Comparison of ENCODE assay signal across 8 mouse cellular contexts in genomic region chr7:24082457-24083235, GRCm38 (mm10). TPM values are rescaled to one million over a fixed set of nuclear protein-coding genes. Genes with fewer than 3 reads are reported as not detected.
DNase-seq lines count a peak whose midpoint lies in the region; ATAC-seq and TF ChIP-seq lines count a peak whose summit lies in the region.

No protein-coding gene starts in this region.

- 0 out of 2 replicates have a peak, but pooled peaks cover under 1% of the 10 kb centered on the region for H3K36me3 ChIP-seq in kidney, postnatal 0 days (ENCODE audit: insufficient read depth, low read length)
- H3K36me3 ChIP-seq in MEL (ENCODE audit: control insufficient read depth in 1 of 2, insufficient read depth in 2 of 2, low read length in 2 of 2) = peaks cover 2 to 5% of the 10 kb centered on the region in 2 experiments; a peak in 3 of 4 replicates
- peaks cover 30% of the 10 kb centered on the region for H3K36me3 ChIP-seq in embryonic facial prominence, embryonic 13.5 days
- H3K36me3 ChIP-seq in hindbrain, embryonic 16.5 days (ENCODE audit: control insufficient read depth, insufficient read depth, low read length) = peaks cover 23% of the 10 kb centered on the region
- peaks cover 43% of the 10 kb centered on the region for H3K36me3 ChIP-seq in megakaryocyte, embryonic 14.5 days (replicated peaks; ENCODE audit: low read length)

- H3K27me3 ChIP-seq in kidney, postnatal 0 days (ENCODE audit: insufficient read depth, low read length) = no peaks in the 10 kb centered on the region
- H3K27me3 ChIP-seq in MEL (ENCODE audit: control insufficient read depth in 1 of 2, insufficient read depth in 2 of 2, low read length in 2 of 2) = no peaks in the 10 kb centered on the region
- no peaks in the 10 kb centered on the region for H3K27me3 ChIP-seq in embryonic facial prominence, embryonic 13.5 days
- no peaks in the 10 kb centered on the region for H3K27me3 ChIP-seq in hindbrain, embryonic 16.5 days (replicated peaks; ENCODE audit: control insufficient read depth, insufficient read depth, low read length)
- H3K27me3 ChIP-seq in megakaryocyte, embryonic 14.5 days (replicated peaks) = no peaks in the 10 kb centered on the region

- 37% methylated on average over 15 of the region's 15 CpGs for WGBS in kidney, postnatal 0 days
- WGBS in embryonic facial prominence, embryonic 13.5 days = 52% methylated on average over 15 of the region's 15 CpGs
- WGBS in hindbrain, embryonic 16.5 days = 61% methylated on average over 15 of the region's 15 CpGs

- TF ChIP-seq EP300 in MEL (IDR thresholded peaks at IDR 0.05; ENCODE audit: low read depth in 1 of 2, low read length in 2 of 2) = no peak; a peak in 1 of 4 replicates

- peak overlapping the region; percentile 68 for H3K27ac ChIP-seq in kidney, postnatal 0 days
- peak overlapping the region; percentile 13 for H3K27ac ChIP-seq in MEL (ENCODE audit: control insufficient read depth, low read depth, low read length)
- H3K27ac ChIP-seq in embryonic facial prominence, embryonic 13.5 days = peak overlapping the region; percentile 89
- peak overlapping the region; percentile 89; the same call in 1 of the 2 replicates for H3K27ac ChIP-seq in hindbrain, embryonic 16.5 days (ENCODE audit: low read depth, low read length)

- peak overlapping the region; percentile 82 for H3K4me2 ChIP-seq in kidney, postnatal 0 days (ENCODE audit: low read length)
- peak overlapping the region; percentile 87 for H3K4me2 ChIP-seq in embryonic facial prominence, embryonic 13.5 days
- peak overlapping the region; percentile 66 for H3K4me2 ChIP-seq in hindbrain, embryonic 16.5 days (ENCODE audit: low read length)

- no peaks in the 10 kb centered on the region for H3K9me3 ChIP-seq in kidney, postnatal 0 days (replicated peaks; ENCODE audit: low read length)
- no peaks in the 10 kb centered on the region for H3K9me3 ChIP-seq in MEL (replicated peaks; ENCODE audit: insufficient read depth, low read length)
- peaks cover 3% of the 10 kb centered on the region; the same call in 1 of the 2 replicates for H3K9me3 ChIP-seq in embryonic facial prominence, embryonic 13.5 days
- peaks cover 12% of the 10 kb centered on the region for H3K9me3 ChIP-seq in hindbrain, embryonic 16.5 days (ENCODE audit: control insufficient read depth, low read length)
- H3K9me3 ChIP-seq in megakaryocyte, embryonic 14.5 days = 0 out of 2 replicates have a peak, but pooled peaks cover 6% of the 10 kb centered on the region

- H3K79me2 ChIP-seq in MEL (ENCODE audit: control insufficient read depth, insufficient read depth, low read length, poor library complexity) = peaks cover 23% of the 10 kb centered on the region

- no peak for TF ChIP-seq RAD21 in MEL (IDR thresholded peaks at IDR 0.05; ENCODE audit: low read depth, low read length)

- H3K9ac ChIP-seq in kidney, postnatal 0 days (ENCODE audit: low read depth, low read length) = peak overlapping the region; percentile 60
- H3K9ac ChIP-seq in MEL (ENCODE audit: control insufficient read depth, low read depth, low read length, poor library complexity, severe bottlenecking) = peak overlapping the region; percentile 71
- peak overlapping the region; percentile 81 for H3K9ac ChIP-seq in embryonic facial prominence, embryonic 13.5 days
- peak overlapping the region; percentile 78 for H3K9ac ChIP-seq in hindbrain, embryonic 16.5 days (ENCODE audit: low read depth, low read length)

- no peak for DNase-seq in kidney, postnatal 0 days (ENCODE audit: low spot score)
- no peak for DNase-seq in kidney, postnatal 10 days
- DNase-seq in MEL (ENCODE audit: low read depth, low spot score) = peak; percentile 27
- no peak for DNase-seq in urinary bladder, adult 18-20 months (ENCODE audit: low spot score in 2 of 2)
- no peak for DNase-seq in ovary, postnatal 36 days (ENCODE audit: low spot score)

- TF ChIP-seq POLR2A in MEL (IDR thresholded peaks at IDR 0.05; ENCODE audit: control insufficient read depth in 1 of 2, insufficient read depth in 1 of 2, low read depth in 1 of 2, low read length in 2 of 2, poor library complexity in 1 of 2) = no peak

- ATAC-seq in kidney, postnatal 0 days (replicated peaks; ENCODE audit: low FRiP score, low read depth) = peak; percentile 1; the same call in 1 of the 2 replicates
- ATAC-seq in embryonic facial prominence, embryonic 13.5 days (ENCODE audit: insufficient number of reproducible peaks, insufficient read depth, low FRiP score, low TSS enrichment, low read depth) = no peak
- ATAC-seq in hindbrain, embryonic 16.5 days = peak; percentile 15

- H3K4me3 ChIP-seq in kidney, postnatal 0 days (replicated peaks; ENCODE audit: low read depth, low read length) = peak overlapping the region; percentile 58
- peak overlapping the region; percentile 66 to 73 for H3K4me3 ChIP-seq in MEL (ENCODE audit: control insufficient read depth in 1 of 2, insufficient read depth in 1 of 2, low read depth in 2 of 2, low read length in 2 of 2)
- peak overlapping the region; percentile 75 for H3K4me3 ChIP-seq in embryonic facial prominence, embryonic 13.5 days
- H3K4me3 ChIP-seq in hindbrain, embryonic 16.5 days (ENCODE audit: low read length) = peak overlapping the region; percentile 73
- H3K4me3 ChIP-seq in megakaryocyte, embryonic 14.5 days (replicated peaks) = peak overlapping the region; percentile 100

- no peak for TF ChIP-seq CTCF in kidney, postnatal 0 days (IDR thresholded peaks at IDR 0.05; ENCODE audit: low read depth)
- TF ChIP-seq CTCF in MEL (IDR thresholded peaks at IDR 0.05 in 2 of 3, conservative IDR thresholded peaks at IDR 0.05 in 1 of 3; ENCODE audit: control insufficient read depth in 1 of 3, insufficient read depth in 1 of 3, low read depth in 2 of 3, low read length in 3 of 3, poor library complexity in 1 of 3, severe bottlenecking in 1 of 3) = no peak

- peaks cover 10% of the 10 kb centered on the region; the same call in 1 of the 2 replicates for H3K4me1 ChIP-seq in kidney, postnatal 0 days (replicated peaks; ENCODE audit: insufficient read depth, low read length)
- peaks cover 0 to 18% of the 10 kb centered on the region in 2 experiments; a peak in 2 of 4 replicates for H3K4me1 ChIP-seq in MEL (ENCODE audit: control insufficient read depth in 1 of 2, insufficient read depth in 2 of 2, low read length in 2 of 2)
- H3K4me1 ChIP-seq in embryonic facial prominence, embryonic 13.5 days = peaks cover 13% of the 10 kb centered on the region
- peaks cover 15% of the 10 kb centered on the region for H3K4me1 ChIP-seq in hindbrain, embryonic 16.5 days (ENCODE audit: control insufficient read depth, insufficient read depth, low read depth, low read length)
- peaks cover 59% of the 10 kb centered on the region for H3K4me1 ChIP-seq in megakaryocyte, embryonic 14.5 days

TF ChIP-seq in MEL, 35 proteins besides CTCF, POLR2A, EP300 and RAD21:
- TF ChIP-seq SMC3 (IDR thresholded peaks at IDR 0.05; ENCODE audit: low read depth, low read length) (no peak), ETS1 (IDR thresholded peaks at IDR 0.05; ENCODE audit: low read depth, low read length) (no peak), MYB (IDR thresholded peaks at IDR 0.05; ENCODE audit: low read depth, low read length) (no peak), TBP (IDR thresholded peaks at IDR 0.05; ENCODE audit: low read depth, low read length) (no peak), BHLHE40 (IDR thresholded peaks at IDR 0.05; ENCODE audit: borderline replicate concordance, low read depth, low read length) (no peak)

RNA-seq across cellular contexts. Expression of gene Zfp180, which starts 0.9 kb away (rescaled TPM):
- 12.1 and 13.6 TPM in 2 replicates for polyA plus RNA-seq in kidney, postnatal 0 days (2015; fragmentation: Nextera tagmentation; extraction: Ambion mirVana)
- total RNA-seq in MEL (2012; rRNA removed) = 20.7 and 21.9 TPM in 2 replicates
- 10 to 100 TPM in 1 of 2 experiments, not detected in 1; 21.6 TPM for polyA plus RNA-seq in MEL (2012; ENCODE audit: insufficient read depth in 1 of 2, insufficient read length in 2 of 2, low read depth in 1 of 2, low replicate concordance in 2 of 2, missing spikeins in 1 of 2)
- polyA plus RNA-seq in embryonic facial prominence, embryonic 13.5 days (2015; fragmentation: Nextera tagmentation; extraction: Ambion mirVana) = 23.8 and 25.4 TPM in 2 replicates
- polyA plus RNA-seq in hindbrain, embryonic 16.5 days (2015; fragmentation: Nextera tagmentation; extraction: Ambion mirVana) = 32.1 and 37.8 TPM in 2 replicates
- polyA plus RNA-seq in megakaryocyte, embryonic 14.5 days (2012; ENCODE audit: insufficient read depth, low replicate concordance) = 3.2 and 4.7 TPM in 2 replicates

RNA-seq across cellular contexts. Expression of gene Zfp112, which starts 29.5 kb away (rescaled TPM):
- polyA plus RNA-seq in kidney, postnatal 0 days (2015; fragmentation: Nextera tagmentation; extraction: Ambion mirVana) = 4.5 and 4.6 TPM in 2 replicates
- total RNA-seq in MEL (2012; rRNA removed) = 0.50 and 0.59 TPM in 2 replicates
- under 1 TPM in 1 of 2 experiments, not detected in 1; 0.84 TPM for polyA plus RNA-seq in MEL (2012; ENCODE audit: insufficient read depth in 1 of 2, insufficient read length in 2 of 2, low read depth in 1 of 2, low replicate concordance in 2 of 2, missing spikeins in 1 of 2)
- polyA plus RNA-seq in embryonic facial prominence, embryonic 13.5 days (2015; fragmentation: Nextera tagmentation; extraction: Ambion mirVana) = 10.1 and 12.4 TPM in 2 replicates
- polyA plus RNA-seq in hindbrain, embryonic 16.5 days (2015; fragmentation: Nextera tagmentation; extraction: Ambion mirVana) = 9.6 and 10.3 TPM in 2 replicates
- 0.16 TPM in 1 of 2 replicates, not detected in the other for polyA plus RNA-seq in megakaryocyte, embryonic 14.5 days (2012; ENCODE audit: insufficient read depth, low replicate concordance)

RNA-seq across cellular contexts. Expression of gene Vmn1r183, which starts 29.6 kb away (rescaled TPM):
- not detected in 2 replicates for polyA plus RNA-seq in kidney, postnatal 0 days (2015; fragmentation: Nextera tagmentation; extraction: Ambion mirVana)
- not detected in 2 replicates for total RNA-seq in MEL (2012; rRNA removed)
- polyA plus RNA-seq in MEL (2012; ENCODE audit: insufficient read depth in 1 of 2, insufficient read length in 2 of 2, low read depth in 1 of 2, low replicate concordance in 2 of 2, missing spikeins in 1 of 2) = under 1 TPM in 1 of 2 experiments, not detected in 1; 0.03 TPM
- not detected in 2 replicates for polyA plus RNA-seq in embryonic facial prominence, embryonic 13.5 days (2015; fragmentation: Nextera tagmentation; extraction: Ambion mirVana)
- not detected in 2 replicates for polyA plus RNA-seq in hindbrain, embryonic 16.5 days (2015; fragmentation: Nextera tagmentation; extraction: Ambion mirVana)
- not detected in 2 replicates for polyA plus RNA-seq in megakaryocyte, embryonic 14.5 days (2012; ENCODE audit: insufficient read depth, low replicate concordance)

RNA-seq across cellular contexts. Expression of gene Zfp235, which starts 51.3 kb away (rescaled TPM):
- 12.4 and 13.3 TPM in 2 replicates for polyA plus RNA-seq in kidney, postnatal 0 days (2015; fragmentation: Nextera tagmentation; extraction: Ambion mirVana)
- total RNA-seq in MEL (2012; rRNA removed) = 4.2 and 6.2 TPM in 2 replicates
- 1 to 10 TPM in 1 of 2 experiments, not detected in 1; 4.5 TPM for polyA plus RNA-seq in MEL (2012; ENCODE audit: insufficient read depth in 1 of 2, insufficient read length in 2 of 2, low read depth in 1 of 2, low replicate concordance in 2 of 2, missing spikeins in 1 of 2)
- polyA plus RNA-seq in embryonic facial prominence, embryonic 13.5 days (2015; fragmentation: Nextera tagmentation; extraction: Ambion mirVana) = 18.8 and 21.9 TPM in 2 replicates
- polyA plus RNA-seq in hindbrain, embryonic 16.5 days (2015; fragmentation: Nextera tagmentation; extraction: Ambion mirVana) = 23.6 and 25.0 TPM in 2 replicates
- 1.00 and 2.8 TPM in 2 replicates for polyA plus RNA-seq in megakaryocyte, embryonic 14.5 days (2012; ENCODE audit: insufficient read depth, low replicate concordance)

Comparison
In these comparisons a context has a peak if more than half of its experiments do, and no peak if none do; other contexts are left out.
1. H3K27ac ChIP-seq: peak in every context shown above with its lines; median percentile 89 in embryonic facial prominence, embryonic 13.5 days; 89 in hindbrain, embryonic 16.5 days; 68 in kidney, postnatal 0 days; 13 in MEL.